Mouse (Mus musculus) erythroid progenitor cell, adult 5-6 weeks (primary cell): ENCODE data around the gene Rnf212b. TPM values are rescaled to one million over a fixed set of nuclear protein-coding genes. Genes with fewer than 3 reads are reported as not detected.

Experiments used
- ATAC-seq: replicated peaks from 2 replicates; pipeline ENCODE4 v1.8.0; 2016; ENCODE audit warnings: moderate number of reproducible peaks, mild to moderate bottlenecking, moderate TSS enrichment, inconsistent platforms; ENCODE audit not compliant: poor library complexity, low FRiP score, severe bottlenecking
- total RNA-seq, 2 experiments: library from RNA; stranded (forward) in 1 of 2; stranded (reverse) in 1 of 2; fragments of 150-400 nt in 1 of 2; fragments of 186-747, 209-891 nt in 1 of 2; gene quantifications; 2 replicates each; pipeline versions ENCODE4 v1.2.3 to v1.2.4; 2015 to 2017; ENCODE audit warnings: low replicate concordance in 2 of 2

Rnf212b gene
- total RNA-seq, 2 experiments from 2014 or later = not detected

- ATAC-seq = no peak
Observed at GRCm38 (mm10) chr14:54793894-54794830, 19.8 kb upstream of the Rnf212b start.

- no peak for ATAC-seq
Observed at GRCm38 (mm10) chr14:54795901-54796300, 18.0 kb upstream of the Rnf212b start.

- ATAC-seq = no peak
Observed at GRCm38 (mm10) chr14:54796760-54797159, 17.2 kb upstream of the Rnf212b start.

- ATAC-seq = no peak
Observed at GRCm38 (mm10) chr14:54799686-54800085, 14.3 kb upstream of the Rnf212b start.

GRCm38 (mm10) chr14:54802428-54802827 is 11.5 kb upstream of the Rnf212b start:
- no peak for ATAC-seq

GRCm38 (mm10) chr14:54806124-54806523 is 7.8 kb upstream of the Rnf212b start:
- ATAC-seq = no peak

GRCm38 (mm10) chr14:54808718-54809667 is 4.9 kb upstream of the Rnf212b start:
- no peak for ATAC-seq

- ATAC-seq = no peak
Observed at GRCm38 (mm10) chr14:54809668-54810033, 4.3 kb upstream of the Rnf212b start.

- no peak for ATAC-seq
Observed at GRCm38 (mm10) chr14:54815737-54816136, 1.8 kb downstream of the Rnf212b start.

GRCm38 (mm10) chr14:54817791-54818190 is 3.9 kb downstream of the Rnf212b start:
- no peak for ATAC-seq

- ATAC-seq = no peak
Observed at GRCm38 (mm10) chr14:54822301-54822700, 8.4 kb downstream of the Rnf212b start.

- ATAC-seq = no peak
Observed at GRCm38 (mm10) chr14:54823716-54824115, 9.8 kb downstream of the Rnf212b start.

GRCm38 (mm10) chr14:54843461-54843860 is 29.5 kb downstream of the Rnf212b start:
- no peak for ATAC-seq

GRCm38 (mm10) chr14:54855726-54856125 is 41.8 kb downstream of the Rnf212b start:
- no peak for ATAC-seq

- no peak for ATAC-seq
Observed at GRCm38 (mm10) chr14:54856703-54857102, 42.8 kb downstream of the Rnf212b start.

- no peak for ATAC-seq
Observed at GRCm38 (mm10) chr14:54857891-54858290, 44.0 kb downstream of the Rnf212b start.

GRCm38 (mm10) chr14:54860511-54860910 is 46.6 kb downstream of the Rnf212b start:
- no peak for ATAC-seq

- peak; percentile 100 for ATAC-seq
Observed at GRCm38 (mm10) chr14:54863501-54864312, 49.8 kb downstream of the Rnf212b start.

- ATAC-seq = no peak; the same call in 1 of the 2 replicates
Observed at GRCm38 (mm10) chr14:54864313-54865036, 50.5 kb downstream of the Rnf212b start.
